Comparison of ENCODE assay signal across 11 mouse cellular contexts in the genomic region with DNA sequence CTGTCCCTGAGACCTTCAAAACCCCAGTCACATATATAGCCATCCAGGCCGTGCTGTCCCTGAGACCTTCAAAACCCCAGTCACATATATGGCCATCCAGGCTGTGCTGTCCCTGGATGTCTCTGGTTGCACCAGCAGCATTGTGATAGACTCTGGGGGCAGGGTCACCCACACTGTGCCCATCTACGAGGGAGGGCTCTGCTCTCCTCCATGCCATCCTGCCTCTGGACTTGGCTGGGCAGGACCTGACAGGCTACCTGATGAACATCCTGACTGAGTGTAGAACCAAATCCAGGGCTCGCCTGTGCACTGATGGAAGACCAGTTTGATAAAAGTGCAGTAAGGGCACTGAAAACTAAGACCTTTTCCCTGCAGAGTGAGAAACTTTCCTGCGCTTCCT.
A peak's percentile ranks its signal among the peaks of the same experiment; 100 is the strongest.
DNase-seq lines count a peak whose midpoint lies in the region; ATAC-seq and TF ChIP-seq lines count a peak whose summit lies in the region.
"Had no signal": no experiment of that assay in that cellular context is flagged by ENCODE, and none has a peak within 500 bp of the region (broad histone marks: within the 10 kb centered on the region; RNA-seq: fewer than 3 reads in every experiment).

No protein-coding gene starts in this region.

- ATAC-seq in stomach, embryonic 14.5 days (ENCODE audit: insufficient number of reproducible peaks, insufficient read depth, low FRiP score, low read depth): no peak
- ATAC-seq in stomach, postnatal 0 days (ENCODE audit: low FRiP score, low TSS enrichment): no peak
- peak; percentile 71 for ATAC-seq in forebrain, embryonic 15.5 days (replicated peaks)
- ATAC-seq in limb, embryonic 12.5 days (ENCODE audit: insufficient number of reproducible peaks, insufficient read depth, low FRiP score, low TSS enrichment, low read depth): no peak

- H3K4me3 ChIP-seq in stomach, embryonic 14.5 days (ENCODE audit: low read depth, low read length): no peak overlapping the region
- no peak overlapping the region for H3K4me3 ChIP-seq in stomach, postnatal 0 days (ENCODE audit: low read depth, low read length)
- no peak overlapping the region for H3K4me3 ChIP-seq in forebrain, embryonic 15.5 days
- no peak overlapping the region for H3K4me3 ChIP-seq in limb, embryonic 12.5 days (replicated peaks)
- H3K4me3 ChIP-seq: heart, adult 2 months; liver, embryonic 15.5 days; megakaryocyte, embryonic 14.5 days had no signal

- no peaks in the 10 kb centered on the region for H3K27me3 ChIP-seq in stomach, embryonic 14.5 days (ENCODE audit: control insufficient read depth, insufficient read depth, low read length)
- no peaks in the 10 kb centered on the region for H3K27me3 ChIP-seq in stomach, postnatal 0 days (ENCODE audit: control insufficient read depth, insufficient read depth, low read length)
- no peaks in the 10 kb centered on the region for H3K27me3 ChIP-seq in forebrain, embryonic 15.5 days
- no peaks in the 10 kb centered on the region for H3K27me3 ChIP-seq in limb, embryonic 12.5 days
- H3K27me3 ChIP-seq: liver, embryonic 15.5 days; megakaryocyte, embryonic 14.5 days had no signal

- no peaks in the 10 kb centered on the region for H3K36me3 ChIP-seq in stomach, embryonic 14.5 days (ENCODE audit: control insufficient read depth, insufficient read depth, low read length)
- H3K36me3 ChIP-seq in stomach, postnatal 0 days (ENCODE audit: control insufficient read depth, insufficient read depth, low read length): no peaks in the 10 kb centered on the region
- H3K36me3 ChIP-seq in forebrain, embryonic 15.5 days: no peaks in the 10 kb centered on the region
- no peaks in the 10 kb centered on the region for H3K36me3 ChIP-seq in limb, embryonic 12.5 days
- H3K36me3 ChIP-seq: liver, embryonic 15.5 days had no signal

- no peak for TF ChIP-seq CTCF in stomach, postnatal 0 days (IDR thresholded peaks at IDR 0.05; ENCODE audit: low read depth)

- TF ChIP-seq EP300 in stomach, postnatal 0 days (optimal IDR thresholded peaks at IDR 0.05): no peak

- DNase-seq in stomach, postnatal 0 days (ENCODE audit: low spot score): no peak
- no peak for DNase-seq in layer of hippocampus, adult 8-10 months (ENCODE audit: low spot score in 2 of 2)
- DNase-seq in right cerebral cortex, postnatal 36 days (ENCODE audit: low spot score in 2 of 2): no peak
- DNase-seq in gastrocnemius, postnatal 25 days: no peak
- DNase-seq: right cerebral cortex, postnatal 25 days had no signal

- H3K27ac ChIP-seq in stomach, embryonic 14.5 days (ENCODE audit: low read length): peak overlapping the region; percentile 15; the same call in 1 of the 2 replicates
- H3K27ac ChIP-seq in stomach, postnatal 0 days (replicated peaks): no peak overlapping the region
- H3K27ac ChIP-seq in forebrain, embryonic 15.5 days (replicated peaks): peak overlapping the region; percentile 72
- peak overlapping the region; percentile 50; the same call in 1 of the 2 replicates for H3K27ac ChIP-seq in limb, embryonic 12.5 days
- H3K27ac ChIP-seq: heart, adult 2 months; liver, embryonic 15.5 days had no signal

- no peak overlapping the region for H3K4me2 ChIP-seq in stomach, embryonic 14.5 days (replicated peaks; ENCODE audit: low read depth, low read length)
- no peak overlapping the region for H3K4me2 ChIP-seq in stomach, postnatal 0 days (replicated peaks; ENCODE audit: low read depth)
- H3K4me2 ChIP-seq in forebrain, embryonic 15.5 days (replicated peaks): no peak overlapping the region
- H3K4me2 ChIP-seq in limb, embryonic 12.5 days: no peak overlapping the region
- H3K4me2 ChIP-seq: liver, embryonic 15.5 days had no signal

- H3K9me3 ChIP-seq in stomach, embryonic 14.5 days (ENCODE audit: control insufficient read depth, low read depth, low read length): no peaks in the 10 kb centered on the region
- no peaks in the 10 kb centered on the region for H3K9me3 ChIP-seq in stomach, postnatal 0 days (ENCODE audit: control insufficient read depth, low read length)
- no peaks in the 10 kb centered on the region for H3K9me3 ChIP-seq in forebrain, embryonic 15.5 days
- H3K9me3 ChIP-seq in limb, embryonic 12.5 days: peaks cover 5% of the 10 kb centered on the region; the same call in 1 of the 2 replicates
- H3K9me3 ChIP-seq: liver, embryonic 15.5 days had no signal

- H3K9ac ChIP-seq in stomach, embryonic 14.5 days (replicated peaks; ENCODE audit: low read depth, low read length): no peak overlapping the region
- no peak overlapping the region for H3K9ac ChIP-seq in stomach, postnatal 0 days (ENCODE audit: low read length)
- H3K9ac ChIP-seq in forebrain, embryonic 15.5 days (replicated peaks): no peak overlapping the region
- no peak overlapping the region for H3K9ac ChIP-seq in limb, embryonic 12.5 days (replicated peaks)
- H3K9ac ChIP-seq: liver, embryonic 15.5 days had no signal

- 85% methylated on average over 4 of the region's 4 CpGs for WGBS in stomach, embryonic 14.5 days
- WGBS in stomach, postnatal 0 days: 79% methylated on average over 4 of the region's 4 CpGs
- WGBS in forebrain, embryonic 15.5 days: 66% methylated on average over 4 of the region's 4 CpGs
- 87% methylated on average over 4 of the region's 4 CpGs for WGBS in limb, embryonic 12.5 days

- H3K4me1 ChIP-seq in stomach, embryonic 14.5 days (ENCODE audit: control insufficient read depth, insufficient read depth, low read length): 0 out of 2 replicates have a peak, but pooled peaks cover 10% of the 10 kb centered on the region
- no peaks in the 10 kb centered on the region for H3K4me1 ChIP-seq in stomach, postnatal 0 days (replicated peaks; ENCODE audit: control insufficient read depth, insufficient read depth)
- peaks cover 15% of the 10 kb centered on the region for H3K4me1 ChIP-seq in forebrain, embryonic 15.5 days
- H3K4me1 ChIP-seq in limb, embryonic 12.5 days (replicated peaks): peaks cover 18% of the 10 kb centered on the region
- H3K4me1 ChIP-seq: liver, embryonic 15.5 days; megakaryocyte, embryonic 14.5 days had no signal
